Mouse (Mus musculus) hematopoietic stem cell, adult 5-6 weeks (primary cell): ENCODE data around the gene Gm11444. TPM values are rescaled to one million over a fixed set of nuclear protein-coding genes. Genes with fewer than 3 reads are reported as not detected.

Source experiments
- ATAC-seq, 2 experiments: fragments of 125-278 bp in 1 of 2; replicated peaks in 1 of 2; 2 replicates each; pipeline ENCODE4 v1.8.0; 2016 to 2017; ENCODE audit warnings: inconsistent platforms in 2 of 2, mild to moderate bottlenecking in 2 of 2, moderate number of reproducible peaks in 2 of 2, low read depth in 1 of 2, moderate TSS enrichment in 1 of 2; ENCODE audit not compliant: low FRiP score in 2 of 2, poor library complexity in 2 of 2, severe bottlenecking in 2 of 2, insufficient read depth in 1 of 2, low TSS enrichment in 1 of 2
- total RNA-seq: library from RNA; stranded (forward); fragments of 172-1452, 232-1000 nt; gene quantifications from 2 replicates; pipeline ENCODE4 v1.2.3, GENCODE M21; 2017

The Gm11444 gene
- total RNA-seq, 1 experiment from 2014 or later, result not detected

- ATAC-seq, result no peak
Measured at GRCm38 (mm10) chr11:85885665-85886428, 35.7 kb upstream of the Gm11444 start, which contains the start of gene Tbx4. Tbx4 (plus strand) TSS chr11:85886422.

- no peak for ATAC-seq
Measured at GRCm38 (mm10) chr11:85884498-85884897, 34.4 kb upstream of the Gm11444 start.

GRCm38 (mm10) chr11:85876059-85876788, 26.1 kb upstream of the Gm11444 start:
- no peak for ATAC-seq

GRCm38 (mm10) chr11:85864363-85864762, 14.2 kb upstream of the Gm11444 start:
- no peak for ATAC-seq

GRCm38 (mm10) chr11:85857997-85858698, 8.0 kb upstream of the Gm11444 start:
- ATAC-seq, result no peak

- ATAC-seq, result no peak
Measured at GRCm38 (mm10) chr11:85850758-85851157, 625 bp upstream of the Gm11444 start.

- ATAC-seq, result peak; percentile 66 to 75
Measured at GRCm38 (mm10) chr11:85849037-85849436, 1.1 kb downstream of the Gm11444 start.

GRCm38 (mm10) chr11:85846509-85846908, 3.6 kb downstream of the Gm11444 start:
- ATAC-seq, result no peak

- no peak for ATAC-seq
Measured at GRCm38 (mm10) chr11:85845921-85846320, 4.2 kb downstream of the Gm11444 start.

GRCm38 (mm10) chr11:85844971-85845370, 5.2 kb downstream of the Gm11444 start:
- ATAC-seq, result no peak

GRCm38 (mm10) chr11:85844144-85844965, 5.8 kb downstream of the Gm11444 start:
- ATAC-seq, result 0 out of 4 replicates have a peak, but pooled peaks of 1 of the 2 experiments have one; percentile 21

GRCm38 (mm10) chr11:85843347-85843692, 6.8 kb downstream of the Gm11444 start:
- ATAC-seq, result peak; percentile 43; a peak in 2 of 4 replicates

GRCm38 (mm10) chr11:85842596-85843346, 7.4 kb downstream of the Gm11444 start:
- ATAC-seq, result no peak

- ATAC-seq, result 0 out of 4 replicates have a peak, but pooled peaks have one; percentile 29 to 30
Measured at GRCm38 (mm10) chr11:85841980-85842379, 8.2 kb downstream of the Gm11444 start.

- no peak for ATAC-seq
Measured at GRCm38 (mm10) chr11:85841211-85841681, 8.9 kb downstream of the Gm11444 start.

- no peak for ATAC-seq
Measured at GRCm38 (mm10) chr11:85840803-85841145, 9.4 kb downstream of the Gm11444 start.
